Mouse (Mus musculus): ENCODE results near the gene Clec11a.
"Not testable (repeated sequence)": the region's sequence is repeated elsewhere in the genome, so short reads cannot be mapped to it uniquely, and the experiment has no call there.

Clec11a gene

GRCm38 (mm10) chr7:44322290-44322689 is 15.6 kb upstream of the Clec11a start:
- no peak for DNase-seq (ENCODE audit: low read depth)

GRCm38 (mm10) chr7:44320886-44321285 is 14.2 kb upstream of the Clec11a start:
- no peak for DNase-seq (ENCODE audit: low read depth)

- peak; percentile 42 for DNase-seq (ENCODE audit: low read depth)
Measured at GRCm38 (mm10) chr7:44317913-44318312, 11.2 kb upstream of the Clec11a start.

GRCm38 (mm10) chr7:44312484-44312883 is 5.8 kb upstream of the Clec11a start:
- no peak for DNase-seq (ENCODE audit: low read depth)

GRCm38 (mm10) chr7:44311713-44312304 is 5.1 kb upstream of the Clec11a start:
- DNase-seq (ENCODE audit: low read depth), result no peak

GRCm38 (mm10) chr7:44310878-44311712 is 4.4 kb upstream of the Clec11a start:
- DNase-seq (ENCODE audit: low read depth), result no peak

- DNase-seq (ENCODE audit: low read depth), result no peak
Measured at GRCm38 (mm10) chr7:44310285-44310877, 3.7 kb upstream of the Clec11a start.

- no peak for DNase-seq (ENCODE audit: low read depth)
Measured at GRCm38 (mm10) chr7:44309475-44310284, 3.0 kb upstream of the Clec11a start, which contains the start of gene Shank1. Shank1 (plus strand) TSS chr7:44310253.

GRCm38 (mm10) chr7:44307261-44308020 is 739 bp upstream of the Clec11a start:
- DNase-seq (ENCODE audit: low read depth), result no peak

- no peak for DNase-seq (ENCODE audit: low read depth)
Measured at GRCm38 (mm10) chr7:44305686-44306085, 1.0 kb downstream of the Clec11a start.

GRCm38 (mm10) chr7:44304775-44305641 is 1.7 kb downstream of the Clec11a start:
- DNase-seq (ENCODE audit: low read depth), result peak; percentile 100

- DNase-seq (ENCODE audit: low read depth), result no peak
Measured at GRCm38 (mm10) chr7:44304463-44304774, 2.3 kb downstream of the Clec11a start.

GRCm38 (mm10) chr7:44303346-44304340 is 3.1 kb downstream of the Clec11a start:
- DNase-seq (ENCODE audit: low read depth), result peak; percentile 66

GRCm38 (mm10) chr7:44297501-44297900 is 9.2 kb downstream of the Clec11a start:
- not testable (repeated sequence) for DNase-seq (ENCODE audit: low read depth)

GRCm38 (mm10) chr7:44291418-44291817 is 15.3 kb downstream of the Clec11a start:
- DNase-seq (ENCODE audit: low read depth), result no peak

GRCm38 (mm10) chr7:44290986-44291385 is 15.7 kb downstream of the Clec11a start:
- no peak for DNase-seq (ENCODE audit: low read depth)

GRCm38 (mm10) chr7:44287760-44288159 is 18.9 kb downstream of the Clec11a start:
- no peak for DNase-seq (ENCODE audit: low read depth)

- no peak for DNase-seq (ENCODE audit: low read depth)
Measured at GRCm38 (mm10) chr7:44281586-44281985, 25.1 kb downstream of the Clec11a start.

GRCm38 (mm10) chr7:44280959-44281358 is 25.7 kb downstream of the Clec11a start:
- peak; percentile 59 for DNase-seq (ENCODE audit: low read depth)

All from 416B (cell line).